Mouse (Mus musculus) ES-Bruce4 (cell line): Measurements from ENCODE around the gene Hspbap1.

Experiments used
- CTCF ChIP-seq: IDR thresholded peaks from one replicate; pipeline ENCODE4 v1.8.1; 2011; ENCODE audit warnings: low read depth, low read length
- EP300 ChIP-seq: IDR thresholded peaks from 2 replicates; pipeline ENCODE4 v1.6.1; 2011; ENCODE audit warnings: low read depth, low read length; ENCODE audit not compliant: insufficient read depth
- POLR2A ChIP-seq: IDR thresholded peaks from one replicate; pipeline ENCODE4 v1.8.1; 2011; ENCODE audit warnings: low read length; ENCODE audit not compliant: insufficient read depth

DNA sequence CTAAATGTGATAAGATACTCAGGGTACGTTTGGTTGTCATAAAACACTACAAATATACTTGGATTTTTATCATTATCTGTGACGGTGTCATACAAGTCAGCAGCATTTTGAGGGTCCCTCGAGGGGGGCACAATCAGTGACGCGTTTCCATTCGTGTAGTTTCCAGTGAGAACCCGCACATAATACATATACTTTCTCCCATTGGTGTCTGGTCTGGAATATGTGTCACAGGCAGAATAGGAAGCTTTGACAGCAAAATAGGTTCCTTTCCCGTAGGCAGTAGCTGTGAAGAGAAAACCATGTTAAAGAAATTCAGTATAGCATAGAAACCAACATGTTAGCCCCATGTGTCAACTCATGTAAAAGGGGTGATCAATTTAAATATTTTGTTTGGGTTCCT lies 64.5 kb downstream of the Hspbap1 start:
- TF ChIP-seq POLR2A (no peak), CTCF (no peak), EP300 (no peak)
